Mouse (Mus musculus) adrenal gland, postnatal 10 days (tissue): Measurements from ENCODE around the gene Zfp790. TPM values are rescaled to one million over a fixed set of nuclear protein-coding genes. Genes with fewer than 3 reads are reported as not detected.
"Not testable (repeated sequence)": the region's sequence is repeated elsewhere in the genome, so short reads cannot be mapped to it uniquely, and the experiment has no call there.

ENCODE experiments used
- DNase-seq: peaks from one replicate; pipeline ENCODE4 v3.0.0; 2021; ENCODE audit warnings: mixed read lengths
- microRNA-seq: library from miRNA; unstranded; fragments of <30 nt; microRNA quantifications from one replicate; pipeline ENCODE4 v1.2.0, GENCODE M21; 2021
- total RNA-seq, 2 experiments: library from RNA; stranded (reverse); gene quantifications; 2 replicates each; pipeline ENCODE4 v1.2.3; 2021

Zfp790 gene
- total RNA-seq, 2 experiments from 2014 or later, result 12.9 to 19.8 TPM

DNA sequence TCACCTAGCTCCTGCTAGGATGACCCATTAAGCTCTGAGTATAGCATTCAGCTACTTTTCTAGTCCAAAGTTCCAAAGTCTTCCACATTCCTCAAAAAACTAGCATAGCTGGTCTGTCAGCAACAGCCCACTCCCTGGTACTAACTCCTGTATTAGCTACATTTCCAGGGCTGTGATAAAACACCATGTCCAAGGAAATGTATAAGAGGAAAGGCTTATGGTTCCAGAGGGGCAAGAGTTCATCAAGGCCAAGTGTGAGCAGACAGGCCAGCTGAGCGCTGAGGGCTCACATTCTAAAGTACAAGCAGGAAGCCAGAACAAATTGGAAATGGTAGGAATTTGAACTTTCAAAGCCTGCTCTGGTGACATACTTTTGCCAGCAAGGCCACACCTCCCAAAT, 26.2 kb downstream of the Zfp790 start:
- no peak for DNase-seq

- DNase-seq, result no peak
These were observed 28.7 kb downstream of the Zfp790 start for GRCm38 (mm10) chr7:29844616-29845015.

- no peak for DNase-seq
These were observed 36.9 kb downstream of the Zfp790 start for GRCm38 (mm10) chr7:29852831-29853218.

- peak; percentile 88 for DNase-seq
These were observed 37.4 kb downstream of the Zfp790 start, which contains the start of gene Zfp940 for GRCm38 (mm10) chr7:29853219-29853842. Gene Zfp940, minus strand, starts transcription at chr7:29853669.

DNA sequence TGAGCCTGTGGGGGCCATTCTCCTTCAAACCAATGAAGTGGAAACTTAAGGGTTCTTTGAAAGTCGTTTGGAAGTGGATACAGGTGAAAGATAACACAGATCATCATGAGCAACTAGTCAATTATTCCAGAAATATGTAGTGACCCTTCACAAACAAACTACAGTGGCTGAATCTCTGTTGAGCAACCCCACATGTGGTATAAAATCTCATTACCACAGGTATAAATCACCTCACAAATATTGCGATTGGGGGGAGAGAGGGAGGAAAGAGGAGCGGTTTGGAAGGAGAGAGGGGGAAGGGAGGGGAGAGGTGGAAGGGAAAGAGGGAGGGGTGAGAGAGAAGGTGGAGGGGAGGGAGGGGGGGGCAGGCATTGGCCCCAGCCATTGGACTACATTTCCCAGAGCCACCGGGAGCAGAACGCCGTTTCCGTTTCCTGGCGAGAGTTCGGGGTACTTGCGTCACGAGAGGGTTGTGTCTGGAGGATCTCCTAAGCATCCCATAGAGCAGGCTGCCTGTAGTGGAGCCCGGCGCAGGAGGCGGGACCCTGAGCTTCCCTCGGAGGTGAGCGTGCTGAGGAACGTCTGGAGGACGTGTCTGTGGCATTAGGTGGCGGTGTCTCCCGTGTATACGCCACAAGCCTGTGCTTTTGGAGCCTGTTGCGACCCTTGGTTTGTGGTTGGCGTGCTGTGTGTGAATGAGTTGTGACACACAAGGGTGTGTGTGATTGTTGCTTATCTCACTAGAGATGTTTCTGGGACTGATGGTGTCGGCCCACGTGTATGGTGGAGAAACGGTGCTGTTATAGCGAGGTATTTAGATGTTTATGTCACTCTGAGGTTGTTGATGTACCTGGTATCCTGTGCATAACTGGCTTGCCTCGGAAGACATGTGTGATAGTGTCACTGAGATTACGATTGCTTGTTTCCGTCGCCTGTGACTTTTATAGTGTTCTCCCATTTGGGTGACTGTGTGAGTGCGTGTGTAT, 43.9 kb downstream of the Zfp790 start, which contains the start of gene Zfp420:
Gene Zfp420, plus strand, starts transcription at position 448 of the 986 bp plus-strand sequence.
- DNase-seq, result peak; percentile 91

DNA sequence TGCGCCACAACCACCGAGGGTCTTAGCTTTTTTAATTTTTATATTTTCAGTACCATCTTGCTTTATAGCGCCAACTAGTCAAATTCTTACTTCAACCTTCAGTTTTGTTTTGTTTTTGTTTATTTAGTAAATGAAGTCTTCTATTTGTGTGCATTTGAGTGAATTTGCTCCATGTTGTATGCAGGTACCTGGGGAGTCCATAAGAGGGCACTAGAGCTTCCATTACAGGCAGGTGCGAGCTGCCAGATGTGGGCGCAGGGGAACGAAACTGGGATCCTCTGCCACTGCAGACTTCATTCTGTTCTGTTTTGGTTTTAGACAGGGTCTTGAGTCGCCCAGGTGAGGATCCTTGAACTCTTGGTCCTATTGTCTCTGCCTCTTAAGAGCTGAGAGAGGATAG, 45.7 kb downstream of the Zfp790 start:
- no peak for DNase-seq

DNA sequence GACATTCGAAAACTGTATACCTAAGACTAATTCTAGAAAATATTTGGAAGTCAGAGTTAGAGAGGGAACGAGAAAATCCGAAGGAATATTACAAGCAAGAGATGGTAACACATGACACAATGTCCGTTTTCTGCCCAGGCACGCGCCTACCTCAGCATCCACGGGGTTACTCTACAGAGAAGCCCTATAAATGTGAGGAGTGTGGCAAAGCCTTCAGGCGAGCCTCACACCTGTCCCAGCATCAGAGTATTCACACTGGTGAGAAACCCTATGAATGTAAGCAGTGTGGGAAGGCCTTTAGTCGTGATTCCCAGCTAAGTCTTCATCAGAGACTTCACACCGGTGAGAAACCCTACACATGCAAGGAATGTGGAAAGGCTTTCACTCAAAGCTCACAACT, 58.3 kb downstream of the Zfp790 start:
- DNase-seq, result no peak

- not testable (repeated sequence) for DNase-seq
These were observed 61.6 kb downstream of the Zfp790 start for GRCm38 (mm10) chr7:29877561-29877960.

- DNase-seq, result no peak
These were observed 64.1 kb downstream of the Zfp790 start for GRCm38 (mm10) chr7:29880056-29880455.

Small RNA genes lying within 50 kb of the gene (microRNA-seq; reads per million reads assigned to microRNA genes)
- 1.4 reads per million for gene Mir1964

Other genes starting within 250 kb of the Zfp790 start
- not detected for gene Catsperg2, start 89.1 kb upstream of the Zfp790 start, total RNA-seq
- gene Zfp84, start 47.6 kb upstream of the Zfp790 start, total RNA-seq, result 10 to 100 TPM; 13.9 to 14.2 TPM
- 1 to 10 TPM; 3.0 to 4.8 TPM for gene Zfp30, start 32.1 kb upstream of the Zfp790 start, total RNA-seq
- 1 to 10 TPM in 1 of 2 experiments, under 1 TPM in 1; 0.87 to 1.2 TPM for gene Zfp940, start 37.6 kb downstream of the Zfp790 start, total RNA-seq
- 1 to 10 TPM; 3.6 to 4.3 TPM for gene Zfp420, start 43.9 kb downstream of the Zfp790 start, total RNA-seq
- 10 to 100 TPM; 10.6 to 13.0 TPM for gene Zfp27, start 90.5 kb downstream of the Zfp790 start, total RNA-seq
- gene Zfp383, start 92.1 kb downstream of the Zfp790 start, total RNA-seq, result 1 to 10 TPM; 6.6 to 8.1 TPM
- gene Zfp74, start 138.0 kb downstream of the Zfp790 start, total RNA-seq, result 10 to 100 TPM in 1 of 2 experiments, 1 to 10 TPM in 1; 7.3 to 11.4 TPM
- gene Zfp568, start 167.8 kb downstream of the Zfp790 start, total RNA-seq, result 10 to 100 TPM; 17.0 to 19.8 TPM
- gene Zfp14, start 235.3 kb downstream of the Zfp790 start, total RNA-seq, result 1 to 10 TPM; 2.3 to 2.8 TPM